Mouse (Mus musculus) stomach, postnatal 0 days (tissue): ENCODE data around the gene Aldoart2.

Source experiments
- CTCF ChIP-seq: IDR thresholded peaks from 2 replicates; pipeline ENCODE4 v1.5.1; 2016; ENCODE audit warnings: antibody characterized with exemption, low read depth, mild to moderate bottlenecking, moderate library complexity
- EP300 ChIP-seq: optimal IDR thresholded peaks from 2 replicates; pipeline ENCODE3; 2016; ENCODE audit warnings: antibody characterized with exemption

DNA sequence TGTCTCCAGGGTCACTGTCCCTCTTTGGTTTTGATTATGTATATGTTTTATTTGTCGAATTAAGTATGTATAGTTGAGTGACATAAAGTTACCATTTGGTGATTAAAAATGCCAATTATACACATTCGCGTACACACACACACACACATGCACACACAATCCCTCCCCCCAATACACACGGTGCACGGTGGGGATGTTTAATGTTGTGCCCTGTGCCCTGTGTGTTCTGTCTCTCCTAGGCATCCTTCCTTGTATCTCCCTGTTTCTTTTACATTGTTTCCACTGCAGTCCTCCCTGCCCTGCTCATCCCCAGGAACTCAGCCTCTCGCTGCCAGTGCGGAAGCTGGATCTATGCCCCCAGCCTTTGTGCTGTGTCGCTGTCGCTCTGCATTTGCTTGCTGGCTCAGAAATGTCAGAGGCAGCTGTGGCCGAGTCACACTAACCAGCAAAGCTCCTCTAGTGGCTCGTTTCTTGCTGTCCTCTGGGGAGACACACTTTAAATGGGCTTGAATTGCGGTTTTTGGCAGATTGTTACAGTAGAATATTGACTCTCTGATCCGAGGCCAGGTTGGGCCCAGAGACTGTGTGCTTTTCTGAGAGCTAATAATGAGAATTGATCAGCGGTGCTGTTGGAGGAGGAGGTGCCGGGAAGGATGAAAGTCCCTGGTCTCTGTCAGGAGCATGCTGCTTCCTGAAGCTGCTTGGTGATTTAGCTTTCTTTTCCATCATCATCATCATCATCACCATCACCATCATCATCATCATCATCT lies 37.9 kb upstream of the Aldoart2 start:
- no peak for TF ChIP-seq CTCF
- no peak for TF ChIP-seq EP300
